Mouse (Mus musculus): Measurements from ENCODE around the gene Bmpr2. TPM values are rescaled to one million over a fixed set of nuclear protein-coding genes. Genes with fewer than 3 reads are reported as not detected.

The Bmpr2 gene
- polyA plus RNA-seq, 1 experiment: 1.2 TPM

GRCm38 (mm10) chr1:59789741-59790140, 26.5 kb downstream of the Bmpr2 start:
- H3K36me3 ChIP-seq (ENCODE audit: control insufficient read depth, insufficient read depth, low read length): no peaks in the 10 kb centered on the region
- WGBS: 86% methylated on average over 5 of the region's 5 CpGs
- no peaks in the 10 kb centered on the region for H3K27me3 ChIP-seq (ENCODE audit: control insufficient read depth, insufficient read depth, low read length)
- H3K4me3 ChIP-seq (ENCODE audit: extremely low read depth, insufficient read depth, insufficient read length): no peak overlapping the region
- no peak overlapping the region for H3K27ac ChIP-seq (ENCODE audit: insufficient read depth, low read length)
- TF ChIP-seq CTCF (IDR thresholded peaks at IDR 0.05; ENCODE audit: extremely low read depth, insufficient read depth, insufficient read length, insufficient replicate concordance) (no peak), POLR2A (IDR thresholded peaks at IDR 0.05; ENCODE audit: low read depth, low read length) (no peak)
- no peaks in the 10 kb centered on the region; the same call in 1 of the 2 replicates for H3K4me1 ChIP-seq (ENCODE audit: control insufficient read depth, insufficient read depth, insufficient read length)
- no peak for DNase-seq (ENCODE audit: low read depth in 1 of 2, low spot score in 2 of 2)

GRCm38 (mm10) chr1:59795336-59795735, 32.1 kb downstream of the Bmpr2 start:
- 34% methylated on average over 1 of the region's 1 CpGs for WGBS
- no peaks in the 10 kb centered on the region for H3K36me3 ChIP-seq (ENCODE audit: control insufficient read depth, insufficient read depth, low read length)
- no peak overlapping the region for H3K4me3 ChIP-seq (ENCODE audit: extremely low read depth, insufficient read depth, insufficient read length)
- TF ChIP-seq CTCF (IDR thresholded peaks at IDR 0.05; ENCODE audit: extremely low read depth, insufficient read depth, insufficient read length, insufficient replicate concordance) (no peak), POLR2A (IDR thresholded peaks at IDR 0.05; ENCODE audit: low read depth, low read length) (no peak)
- H3K27ac ChIP-seq (ENCODE audit: insufficient read depth, low read length): no peak overlapping the region
- DNase-seq (ENCODE audit: low read depth in 1 of 2, low spot score in 2 of 2): no peak
- no peaks in the 10 kb centered on the region for H3K4me1 ChIP-seq (ENCODE audit: control insufficient read depth, insufficient read depth, insufficient read length)
- H3K27me3 ChIP-seq (ENCODE audit: control insufficient read depth, insufficient read depth, low read length): no peaks in the 10 kb centered on the region

GRCm38 (mm10) chr1:59797865-59798264, 34.7 kb downstream of the Bmpr2 start:
- H3K4me3 ChIP-seq (ENCODE audit: extremely low read depth, insufficient read depth, insufficient read length): no peak overlapping the region
- WGBS: 89% methylated on average over 2 of the region's 2 CpGs
- H3K27ac ChIP-seq (ENCODE audit: insufficient read depth, low read length): no peak overlapping the region
- no peak for TF ChIP-seq CTCF (IDR thresholded peaks at IDR 0.05; ENCODE audit: extremely low read depth, insufficient read depth, insufficient read length, insufficient replicate concordance)
- TF ChIP-seq POLR2A (IDR thresholded peaks at IDR 0.05; ENCODE audit: low read depth, low read length): no peak
- no peaks in the 10 kb centered on the region for H3K36me3 ChIP-seq (ENCODE audit: control insufficient read depth, insufficient read depth, low read length)
- no peaks in the 10 kb centered on the region for H3K27me3 ChIP-seq (ENCODE audit: control insufficient read depth, insufficient read depth, low read length)
- no peaks in the 10 kb centered on the region for H3K4me1 ChIP-seq (ENCODE audit: control insufficient read depth, insufficient read depth, insufficient read length)
- DNase-seq (ENCODE audit: low read depth in 1 of 2, low spot score in 2 of 2): no peak

- no peak overlapping the region for H3K27ac ChIP-seq (ENCODE audit: insufficient read depth, low read length)
- no peaks in the 10 kb centered on the region for H3K4me1 ChIP-seq (ENCODE audit: control insufficient read depth, insufficient read depth, insufficient read length)
- H3K27me3 ChIP-seq (ENCODE audit: control insufficient read depth, insufficient read depth, low read length): no peaks in the 10 kb centered on the region
- H3K36me3 ChIP-seq (ENCODE audit: control insufficient read depth, insufficient read depth, low read length): no peaks in the 10 kb centered on the region
- TF ChIP-seq POLR2A (IDR thresholded peaks at IDR 0.05; ENCODE audit: low read depth, low read length): no peak
- TF ChIP-seq CTCF (IDR thresholded peaks at IDR 0.05; ENCODE audit: extremely low read depth, insufficient read depth, insufficient read length, insufficient replicate concordance): no peak
- WGBS: 65% methylated on average over 2 of the region's 2 CpGs
- no peak overlapping the region for H3K4me3 ChIP-seq (ENCODE audit: extremely low read depth, insufficient read depth, insufficient read length)
- DNase-seq (ENCODE audit: low read depth in 1 of 2, low spot score in 2 of 2): no peak
These were observed 41.2 kb downstream of the Bmpr2 start for GRCm38 (mm10) chr1:59804363-59804762.

GRCm38 (mm10) chr1:59809921-59810320, 46.7 kb downstream of the Bmpr2 start:
- no peak overlapping the region for H3K27ac ChIP-seq (ENCODE audit: insufficient read depth, low read length)
- DNase-seq (ENCODE audit: low read depth in 1 of 2, low spot score in 2 of 2): no peak
- no peaks in the 10 kb centered on the region for H3K27me3 ChIP-seq (ENCODE audit: control insufficient read depth, insufficient read depth, low read length)
- H3K4me1 ChIP-seq (ENCODE audit: control insufficient read depth, insufficient read depth, insufficient read length): no peaks in the 10 kb centered on the region
- TF ChIP-seq CTCF (IDR thresholded peaks at IDR 0.05; ENCODE audit: extremely low read depth, insufficient read depth, insufficient read length, insufficient replicate concordance) (no peak), POLR2A (IDR thresholded peaks at IDR 0.05; ENCODE audit: low read depth, low read length) (no peak)
- no peaks in the 10 kb centered on the region for H3K36me3 ChIP-seq (ENCODE audit: control insufficient read depth, insufficient read depth, low read length)
- WGBS: 74% methylated on average over 2 of the region's 2 CpGs
- H3K4me3 ChIP-seq (ENCODE audit: extremely low read depth, insufficient read depth, insufficient read length): no peak overlapping the region

GRCm38 (mm10) chr1:59812782-59813181, 49.6 kb downstream of the Bmpr2 start:
- no peak for DNase-seq (ENCODE audit: low read depth in 1 of 2, low spot score in 2 of 2)
- TF ChIP-seq POLR2A (IDR thresholded peaks at IDR 0.05; ENCODE audit: low read depth, low read length) (no peak), CTCF (IDR thresholded peaks at IDR 0.05; ENCODE audit: extremely low read depth, insufficient read depth, insufficient read length, insufficient replicate concordance) (no peak)
- H3K4me3 ChIP-seq (ENCODE audit: extremely low read depth, insufficient read depth, insufficient read length): no peak overlapping the region
- H3K36me3 ChIP-seq (ENCODE audit: control insufficient read depth, insufficient read depth, low read length): peaks cover 1% of the 10 kb centered on the region; the same call in 1 of the 2 replicates
- 86% methylated on average over 4 of the region's 4 CpGs for WGBS
- H3K27ac ChIP-seq (ENCODE audit: insufficient read depth, low read length): no peak overlapping the region
- H3K27me3 ChIP-seq (ENCODE audit: control insufficient read depth, insufficient read depth, low read length): no peaks in the 10 kb centered on the region
- H3K4me1 ChIP-seq (ENCODE audit: control insufficient read depth, insufficient read depth, insufficient read length): no peaks in the 10 kb centered on the region

- TF ChIP-seq POLR2A (IDR thresholded peaks at IDR 0.05; ENCODE audit: low read depth, low read length) (no peak), CTCF (IDR thresholded peaks at IDR 0.05; ENCODE audit: extremely low read depth, insufficient read depth, insufficient read length, insufficient replicate concordance) (no peak)
- H3K36me3 ChIP-seq (ENCODE audit: control insufficient read depth, insufficient read depth, low read length): no peaks in the 10 kb centered on the region
These were observed 62.2 kb downstream of the Bmpr2 start for GRCm38 (mm10) chr1:59825421-59825820.

More at GRCm38 (mm10) chr1:59825421-59825820, 62.2 kb downstream of the Bmpr2 start:
- Histone ChIP-seq H3K4me3 (ENCODE audit: extremely low read depth, insufficient read depth, insufficient read length) (no peak overlapping the region), H3K27me3 (ENCODE audit: control insufficient read depth, insufficient read depth, low read length) (no peaks in the 10 kb centered on the region), H3K4me1 (ENCODE audit: control insufficient read depth, insufficient read depth, insufficient read length) (no peaks in the 10 kb centered on the region), H3K27ac (ENCODE audit: insufficient read depth, low read length) (no peak overlapping the region)
- DNase-seq (ENCODE audit: low read depth in 1 of 2, low spot score in 2 of 2): no peak

All from spleen, adult 2 months (tissue).